Mouse (Mus musculus) kidney, embryonic 16.5 days (tissue): ENCODE results near the gene Nme9. TPM values are rescaled to one million over a fixed set of nuclear protein-coding genes. Genes with fewer than 3 reads are reported as not detected.

Experiments
- ATAC-seq: fragments of 200-750 bp; cut with Nextera tagmentation; 2 replicates; pipeline ENCODE4 v1.8.0; 2017; ENCODE audit warnings: moderate TSS enrichment; ENCODE audit not compliant: low FRiP score, low TSS enrichment
- H3K27ac ChIP-seq: fragments of 300-500 bp; sonication (generic); 2 replicates; pipeline ENCODE4 v1.5.1; 2014; ENCODE audit warnings: low read length
- H3K27me3 ChIP-seq: fragments of 300-500 bp; sonication (generic); 2 replicates; pipeline ENCODE4 v1.6.1; 2014; ENCODE audit warnings: low read length, control low read depth, mixed read lengths; ENCODE audit not compliant: insufficient read depth
- H3K36me3 ChIP-seq: fragments of 300-500 bp; sonication (generic); 2 replicates; pipeline ENCODE4 v1.6.1; 2014; ENCODE audit warnings: low read length, control low read depth, mixed read lengths; ENCODE audit not compliant: insufficient read depth
- H3K4me1 ChIP-seq: fragments of 300-500 bp; sonication (generic); 2 replicates; pipeline ENCODE4 v1.6.1; 2014; ENCODE audit warnings: low read length, control low read depth, mixed read lengths; ENCODE audit not compliant: insufficient read depth
- H3K4me2 ChIP-seq: fragments of 300-500 bp; sonication (generic); replicated peaks from 2 replicates; pipeline ENCODE4 v1.6.1; 2014; ENCODE audit warnings: low read depth, low read length
- H3K4me3 ChIP-seq: fragments of 300-500 bp; sonication (generic); 2 replicates; pipeline ENCODE4 v1.5.1; 2014; ENCODE audit warnings: mild to moderate bottlenecking, low read length
- H3K9ac ChIP-seq: fragments of 300-500 bp; sonication (generic); replicated peaks from 2 replicates; pipeline ENCODE4 v1.6.1; 2014; ENCODE audit warnings: low read length
- H3K9me3 ChIP-seq: fragments of 300-500 bp; sonication (generic); 2 replicates; pipeline ENCODE4 v1.6.1; 2016; ENCODE audit warnings: low read length, control low read depth
- WGBS: fragments of 180-500 bp; shearing (Covaris S2); extraction: QIAGEN DNeasy Blood & Tissue Kit; methylation state at CpG from one replicate; pipeline ENCODE4 v1.1.7; 2014; 5-methylcytosine and 5-hydroxymethylcytosine counted together
- polyA plus RNA-seq: library from polyadenylated mRNA; unstranded; fragments of >200 nt; fragmentation: Nextera tagmentation; extraction: Ambion mirVana; gene quantifications from 2 replicates; pipeline ENCODE4 v1.2.1, GENCODE M21; 2015

Nme9 gene
- polyA plus RNA-seq, 1 experiment from 2014 or later, result not detected

DNA sequence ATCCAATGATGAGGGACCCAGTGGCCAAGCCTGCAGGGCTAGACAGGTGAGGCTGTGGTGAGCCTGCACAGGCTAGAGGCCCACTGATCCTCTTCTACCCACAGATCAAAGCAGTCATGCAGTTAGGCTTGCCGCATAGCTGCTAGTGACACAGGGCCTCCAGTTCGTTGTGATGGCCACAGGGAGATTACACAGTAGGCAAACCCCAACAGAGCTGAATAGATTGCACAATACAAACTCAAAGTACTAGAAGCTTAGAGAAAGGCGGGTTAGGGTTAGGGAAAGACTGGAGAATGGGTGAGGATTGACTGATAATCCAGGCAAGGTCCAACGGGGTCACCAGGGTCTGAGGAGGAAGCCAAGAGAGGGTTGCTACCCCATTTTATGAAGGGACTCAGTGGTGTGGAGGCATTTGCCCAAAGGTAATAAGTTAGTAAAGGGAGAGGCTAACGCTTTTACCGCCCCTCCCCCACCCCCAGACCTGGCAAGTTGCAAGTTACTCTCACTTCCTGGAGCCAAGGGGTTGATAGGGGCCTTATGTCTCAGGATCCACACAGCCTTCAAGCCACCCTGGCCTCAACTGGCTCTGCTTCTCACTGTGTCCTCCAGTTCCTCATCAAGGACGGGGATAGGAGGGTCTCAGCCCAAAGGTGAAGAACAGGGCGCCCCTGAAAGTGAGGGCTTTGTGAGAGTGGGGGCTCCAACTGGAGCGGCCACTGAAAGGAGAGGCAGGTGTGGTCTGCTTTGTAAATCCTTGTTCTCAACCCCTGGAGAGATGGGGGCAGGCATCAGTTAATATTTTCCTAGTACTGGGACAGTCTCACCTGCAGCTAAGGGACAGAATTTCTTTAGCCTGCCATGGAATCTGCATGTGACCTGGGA lies 27.3 kb upstream of the Nme9 start:
- H3K4me3 ChIP-seq, result no peak overlapping the region
- H3K4me2 ChIP-seq, result no peak overlapping the region
- peak; percentile 36; the same call in 1 of the 2 replicates for ATAC-seq
- no peaks in the 10 kb centered on the region for H3K36me3 ChIP-seq
- 66% methylated on average over 9 of the region's 9 CpGs for WGBS
- H3K9me3 ChIP-seq, result no peaks in the 10 kb centered on the region
- H3K27me3 ChIP-seq, result no peaks in the 10 kb centered on the region
- H3K27ac ChIP-seq, result peak overlapping the region; percentile 63; the same call in 1 of the 2 replicates
- H3K4me1 ChIP-seq, result peaks cover 27% of the 10 kb centered on the region
- no peak overlapping the region for H3K9ac ChIP-seq

DNA sequence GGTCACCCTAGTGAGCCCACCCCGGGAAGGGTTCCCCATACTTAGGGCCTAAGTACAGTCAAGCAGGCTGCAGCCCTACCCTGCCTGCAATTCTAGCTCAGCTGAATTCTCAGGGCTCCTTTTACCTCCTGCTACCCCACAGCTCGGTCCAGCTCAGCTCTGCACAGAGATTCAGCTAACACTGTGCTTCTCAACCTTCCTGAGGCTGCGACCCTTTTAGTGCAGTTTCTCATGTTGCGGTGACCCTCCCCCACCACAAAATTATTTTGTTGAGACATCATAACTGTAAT lies 26.8 kb upstream of the Nme9 start:
- H3K27me3 ChIP-seq, result no peaks in the 10 kb centered on the region
- 0 out of 2 replicates have a peak overlapping the region, but pooled peaks have one; percentile 22 for H3K9ac ChIP-seq
- H3K4me3 ChIP-seq, result no peak overlapping the region
- no peaks in the 10 kb centered on the region for H3K9me3 ChIP-seq
- H3K27ac ChIP-seq, result peak overlapping the region; percentile 62
- H3K4me2 ChIP-seq, result no peak overlapping the region
- H3K4me1 ChIP-seq, result peaks cover 27% of the 10 kb centered on the region
- H3K36me3 ChIP-seq, result no peaks in the 10 kb centered on the region
- WGBS, result 42% methylated on average over 4 of the region's 4 CpGs
- peak; percentile 37; the same call in 1 of the 2 replicates for ATAC-seq

DNA sequence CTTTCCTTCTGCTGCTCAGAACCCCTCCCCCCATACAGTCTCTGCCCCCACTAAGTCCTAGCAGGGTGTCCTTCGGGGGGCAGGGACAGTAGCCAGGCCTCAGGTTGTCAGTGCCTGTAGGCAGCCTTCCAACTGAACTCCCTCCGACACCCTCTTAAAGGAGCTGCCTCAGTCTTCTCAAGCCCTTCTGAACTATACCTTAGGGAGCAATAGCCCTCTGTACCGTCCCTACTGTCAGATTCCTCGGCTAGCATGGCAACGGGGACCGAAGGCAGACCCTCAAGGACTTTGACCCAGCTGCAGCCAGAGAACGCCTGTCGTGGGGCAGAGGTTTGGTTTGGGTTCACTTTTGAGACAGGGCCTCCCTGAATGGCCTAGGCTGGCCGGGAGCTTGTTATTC lies 26.0 kb upstream of the Nme9 start:
- H3K9ac ChIP-seq, result no peak overlapping the region
- no peaks in the 10 kb centered on the region for H3K9me3 ChIP-seq
- peaks cover 27% of the 10 kb centered on the region for H3K4me1 ChIP-seq
- 52% methylated on average over 9 of the region's 9 CpGs for WGBS
- H3K4me2 ChIP-seq, result no peak overlapping the region
- ATAC-seq, result peak; percentile 46
- H3K4me3 ChIP-seq, result no peak overlapping the region
- H3K27me3 ChIP-seq, result no peaks in the 10 kb centered on the region
- no peaks in the 10 kb centered on the region for H3K36me3 ChIP-seq
- H3K27ac ChIP-seq, result peak overlapping the region; percentile 62

DNA sequence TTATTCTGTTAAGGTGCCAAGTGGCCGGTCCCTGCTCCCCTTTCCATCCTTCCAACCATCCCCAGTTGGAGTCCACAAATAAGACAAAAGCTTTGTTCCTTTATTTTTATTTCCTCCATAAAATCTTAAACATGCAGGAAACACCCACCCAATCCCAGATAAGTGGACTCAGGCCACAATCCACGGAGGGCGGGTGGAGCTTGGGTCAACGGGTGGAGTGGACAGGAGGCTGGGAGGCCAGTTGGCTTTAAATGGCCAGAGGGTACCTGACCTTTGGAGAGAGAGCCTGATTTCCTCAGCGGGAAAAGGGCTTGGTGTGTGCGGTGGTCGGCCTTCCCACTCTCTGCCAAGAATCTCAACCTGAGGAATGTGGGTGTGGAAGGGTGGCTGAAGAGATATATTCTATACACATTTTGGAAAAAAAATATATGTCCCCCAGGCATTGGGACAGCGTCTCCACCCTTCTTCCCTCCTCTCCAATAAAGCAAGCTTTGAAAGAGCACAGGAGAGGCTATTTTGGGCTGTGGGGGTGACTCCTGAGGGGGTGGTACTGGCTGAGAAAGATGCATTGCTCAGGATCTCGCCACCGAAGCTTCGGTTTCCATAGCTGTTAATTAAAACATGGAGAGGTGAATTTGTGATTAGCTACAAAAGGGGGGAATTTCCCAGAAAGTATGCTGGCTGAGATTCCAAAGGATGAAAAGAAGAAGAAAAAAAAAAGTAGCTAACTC lies 22.5 kb upstream of the Nme9 start:
- no peak overlapping the region for H3K4me3 ChIP-seq
- H3K27me3 ChIP-seq, result no peaks in the 10 kb centered on the region
- WGBS, result 70% methylated on average over 11 of the region's 11 CpGs
- no peak overlapping the region for H3K27ac ChIP-seq
- H3K36me3 ChIP-seq, result no peaks in the 10 kb centered on the region
- ATAC-seq, result no peak
- H3K9ac ChIP-seq, result no peak overlapping the region
- no peaks in the 10 kb centered on the region for H3K9me3 ChIP-seq
- H3K4me1 ChIP-seq, result peaks cover 21% of the 10 kb centered on the region
- no peak overlapping the region for H3K4me2 ChIP-seq

DNA sequence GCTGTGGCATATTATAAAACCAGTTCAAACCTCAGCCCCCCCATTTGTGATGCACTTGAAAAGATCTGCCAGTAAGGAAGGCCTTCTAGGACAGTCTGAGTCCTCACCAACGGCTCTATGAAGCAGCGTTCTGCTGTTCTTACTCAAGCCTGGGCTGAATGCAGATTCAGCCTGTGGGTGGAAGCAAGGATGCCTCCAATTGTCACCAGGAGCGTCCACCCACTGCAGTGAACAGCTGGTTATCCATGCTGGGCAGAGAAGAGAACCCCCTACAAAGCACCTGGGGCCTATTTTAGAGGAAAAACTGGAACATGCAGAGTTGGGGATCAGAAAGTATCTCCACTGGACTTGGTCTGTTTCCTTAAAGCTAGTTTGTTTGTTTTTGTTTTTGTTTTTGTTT lies 21.4 kb upstream of the Nme9 start:
- no peaks in the 10 kb centered on the region for H3K27me3 ChIP-seq
- 85% methylated on average over 3 of the region's 3 CpGs for WGBS
- no peak overlapping the region for H3K9ac ChIP-seq
- no peak overlapping the region for H3K4me2 ChIP-seq
- H3K27ac ChIP-seq, result no peak overlapping the region
- no peak for ATAC-seq
- H3K9me3 ChIP-seq, result no peaks in the 10 kb centered on the region
- H3K36me3 ChIP-seq, result no peaks in the 10 kb centered on the region
- peaks cover 18% of the 10 kb centered on the region for H3K4me1 ChIP-seq
- H3K4me3 ChIP-seq, result no peak overlapping the region

DNA sequence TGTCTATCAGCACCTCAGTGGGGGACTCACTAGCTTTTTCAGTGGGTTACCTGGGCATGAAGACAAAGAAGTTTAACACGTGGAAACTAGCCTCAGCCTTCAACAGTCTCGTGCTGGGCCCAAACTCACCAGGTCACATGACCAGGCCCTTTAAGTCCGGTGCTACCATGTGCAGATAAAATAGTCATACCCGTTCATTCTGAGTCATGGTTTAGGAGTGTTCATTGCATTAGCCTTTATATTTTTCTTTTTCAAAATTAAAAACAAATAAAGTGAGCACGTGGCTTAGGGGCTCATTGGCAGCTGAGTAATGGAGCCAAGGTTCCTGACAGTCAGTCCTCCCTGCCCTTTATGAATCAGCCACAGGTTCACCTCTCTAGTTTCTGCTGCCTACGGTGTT lies 20.5 kb upstream of the Nme9 start:
- H3K4me1 ChIP-seq, result peaks cover 18% of the 10 kb centered on the region

DNA sequence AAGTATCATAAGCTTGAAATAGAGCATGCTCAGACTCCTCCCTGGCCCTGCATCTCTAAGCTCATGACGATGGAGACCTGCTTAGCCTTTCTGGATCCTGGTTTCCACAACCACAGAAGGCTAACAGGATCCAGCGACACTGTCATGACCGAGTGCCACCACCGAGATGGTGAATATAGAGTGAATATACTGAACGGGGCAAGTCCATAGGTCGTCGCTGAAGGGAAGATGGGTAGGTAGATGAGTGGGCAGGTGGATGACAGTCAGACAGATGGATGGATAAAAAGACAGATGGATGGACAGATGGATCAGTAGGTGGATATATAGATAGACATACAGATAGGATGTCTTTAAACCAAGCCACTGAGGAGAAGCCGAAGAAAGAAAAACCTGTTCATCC lies 19.9 kb upstream of the Nme9 start:
- Histone ChIP-seq H3K4me1 (peaks cover 21% of the 10 kb centered on the region), H3K27me3 (no peaks in the 10 kb centered on the region), H3K36me3 (no peaks in the 10 kb centered on the region), H3K27ac (no peak overlapping the region), H3K9ac (no peak overlapping the region), H3K4me2 (no peak overlapping the region), H3K4me3 (no peak overlapping the region), H3K9me3 (no peaks in the 10 kb centered on the region)
- WGBS, result 94% methylated on average over 8 of the region's 8 CpGs
- ATAC-seq, result no peak

More for the DNA sequence above, 20.5 kb upstream of the Nme9 start:
- no peaks in the 10 kb centered on the region for H3K36me3 ChIP-seq
- H3K27me3 ChIP-seq, result no peaks in the 10 kb centered on the region
- 78% methylated on average over 6 of the region's 6 CpGs for WGBS
- no peak overlapping the region for H3K9ac ChIP-seq
- no peak overlapping the region for H3K27ac ChIP-seq
- H3K4me3 ChIP-seq, result no peak overlapping the region
- no peak overlapping the region for H3K4me2 ChIP-seq
- H3K9me3 ChIP-seq, result no peaks in the 10 kb centered on the region
- no peak for ATAC-seq

DNA sequence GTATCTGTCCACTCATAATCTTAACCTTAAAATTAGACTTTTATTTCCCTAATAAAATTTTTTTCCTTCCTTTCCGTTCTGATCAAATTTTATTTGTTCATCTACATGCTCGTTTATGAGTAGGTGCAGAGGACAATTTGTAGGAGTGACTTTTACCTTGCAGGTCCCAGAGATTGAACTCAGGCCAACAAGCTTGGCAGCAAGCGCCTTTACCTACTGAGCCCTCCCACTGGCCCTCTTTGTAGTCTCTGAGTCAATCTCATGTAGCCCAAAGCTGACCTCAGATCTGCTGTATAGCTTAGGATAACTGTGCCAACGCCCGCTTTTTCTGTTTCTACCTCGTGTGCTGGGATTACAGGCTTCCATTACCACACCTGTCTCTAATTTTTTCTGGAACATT lies 19.3 kb upstream of the Nme9 start:
- H3K27me3 ChIP-seq, result no peaks in the 10 kb centered on the region
- no peak overlapping the region for H3K4me2 ChIP-seq
- no peak overlapping the region for H3K9ac ChIP-seq
- no peak overlapping the region for H3K27ac ChIP-seq
- ATAC-seq, result no peak
- peaks cover 21% of the 10 kb centered on the region for H3K4me1 ChIP-seq
- no peak overlapping the region for H3K4me3 ChIP-seq
- H3K36me3 ChIP-seq, result no peaks in the 10 kb centered on the region
- WGBS, result 71% methylated on average over 6 of the region's 6 CpGs
- H3K9me3 ChIP-seq, result no peaks in the 10 kb centered on the region

DNA sequence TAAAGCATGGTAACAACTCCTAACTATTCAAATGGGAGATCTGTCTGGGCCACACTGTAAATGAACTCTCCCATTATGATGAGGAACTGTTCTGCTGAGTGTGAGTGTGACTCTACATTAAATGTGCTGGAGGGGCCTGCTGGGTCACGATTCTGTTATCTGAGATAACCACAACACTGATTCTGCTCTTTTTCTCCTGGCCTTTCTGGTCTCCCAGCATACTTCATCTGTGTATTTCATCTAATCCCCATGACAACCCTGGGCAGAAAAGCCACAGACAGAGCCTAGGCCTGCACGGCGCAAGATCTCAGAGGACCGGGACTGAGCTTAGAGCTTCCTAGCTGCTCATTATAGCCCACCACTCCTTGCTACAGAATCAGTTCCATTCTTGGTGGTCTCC lies 18.8 kb upstream of the Nme9 start:
- ATAC-seq, result no peak
- no peaks in the 10 kb centered on the region for H3K36me3 ChIP-seq
- H3K9me3 ChIP-seq, result no peaks in the 10 kb centered on the region
- H3K9ac ChIP-seq, result no peak overlapping the region
- H3K4me3 ChIP-seq, result no peak overlapping the region
- peaks cover 4% of the 10 kb centered on the region for H3K27me3 ChIP-seq
- peaks cover 26% of the 10 kb centered on the region for H3K4me1 ChIP-seq
- no peak overlapping the region for H3K4me2 ChIP-seq
- no peak overlapping the region for H3K27ac ChIP-seq
- 68% methylated on average over 4 of the region's 4 CpGs for WGBS
